Mouse (Mus musculus): ENCODE measurements around the gene Cd59a. TPM values are rescaled to one million over a fixed set of nuclear protein-coding genes. Genes with fewer than 3 reads are reported as not detected.

Gene Cd59a
- total RNA-seq, 2 experiments from 2014 or later, result 4.0 to 4.8 TPM

DNA sequence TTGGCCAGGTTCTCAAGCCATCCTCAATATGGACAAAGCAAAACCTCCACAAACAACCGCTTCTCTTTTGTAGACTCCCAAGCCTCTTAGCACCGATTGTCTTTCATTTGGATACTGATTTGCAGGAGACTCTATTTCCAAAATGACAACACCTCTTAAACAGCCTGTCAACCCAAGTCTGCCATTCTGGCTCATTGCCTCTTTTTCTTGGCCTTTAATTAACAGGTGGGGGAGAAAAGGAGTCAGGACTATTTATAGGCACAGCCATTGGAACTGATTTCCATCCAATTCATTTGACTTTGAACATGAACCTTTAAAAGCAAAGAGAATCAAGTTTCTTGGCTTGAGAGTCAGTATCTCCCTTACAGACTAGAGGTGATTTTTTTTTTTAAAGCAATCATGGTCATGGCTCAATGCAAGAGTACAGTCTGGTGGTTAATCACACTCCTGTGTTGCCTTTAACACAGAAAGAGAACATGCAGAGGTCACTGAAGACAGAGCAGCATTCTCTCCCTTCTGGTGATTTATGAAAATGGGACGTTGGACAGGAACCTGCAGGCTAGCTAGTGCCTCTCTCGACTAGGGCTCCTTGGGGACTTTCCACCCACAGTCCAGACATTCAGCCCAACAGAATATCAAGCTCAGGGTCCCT, 52.4 kb downstream of the Cd59a start:
- TF ChIP-seq CTCF (IDR thresholded peaks at IDR 0.05), result no peak
- no peak for DNase-seq (ENCODE audit: extremely low spot score in 1 of 2, low spot score in 2 of 2)
- Histone ChIP-seq H3K4me3 (no peak overlapping the region), H3K27ac (no peak overlapping the region)
- intact Hi-C loops (cut with DNase I), result no loop called here

DNA sequence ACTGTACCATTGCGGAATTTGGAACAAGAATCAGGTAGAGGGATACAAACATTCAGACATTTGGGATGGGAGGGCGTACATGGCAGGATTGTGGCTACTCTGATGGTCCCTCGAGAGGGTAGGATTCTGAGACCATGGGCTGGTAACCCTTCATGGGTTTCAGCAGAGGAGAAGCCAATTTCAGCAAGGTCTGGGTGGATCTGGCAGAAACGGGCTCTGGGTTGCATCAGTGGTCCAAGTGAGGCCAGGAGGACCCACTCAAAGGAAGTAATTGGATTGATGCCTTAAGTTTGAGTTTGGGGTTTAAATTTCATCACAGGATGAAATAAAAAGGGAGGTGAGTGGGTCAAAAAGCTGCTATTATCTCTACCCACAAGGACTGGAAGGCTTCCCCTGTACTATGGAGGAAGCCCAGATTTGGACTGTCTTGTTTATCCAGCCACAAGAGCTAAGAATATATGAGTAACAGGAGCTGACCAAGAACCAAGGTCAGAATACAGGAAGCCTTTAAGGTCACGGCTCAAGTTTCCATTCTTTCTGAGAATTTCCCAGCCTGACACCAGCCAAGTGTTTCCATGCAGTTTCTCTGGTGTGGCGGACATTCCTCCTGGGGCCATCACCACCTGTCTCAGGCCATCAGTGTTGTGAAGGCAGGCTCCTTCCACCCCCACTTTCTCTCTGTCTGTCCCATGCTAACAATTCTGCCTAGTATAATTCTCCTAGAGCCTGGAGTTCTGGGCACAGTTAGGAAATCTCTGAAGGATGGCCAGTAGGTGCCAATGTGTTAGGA, 55.2 kb downstream of the Cd59a start:
- Histone ChIP-seq H3K4me3 (no peak overlapping the region), H3K27ac (no peak overlapping the region)
- intact Hi-C loops (cut with DNase I), result no loop called here
- DNase-seq (ENCODE audit: extremely low spot score in 1 of 2, low spot score in 2 of 2), result no peak
- TF ChIP-seq CTCF (IDR thresholded peaks at IDR 0.05), result no peak

DNA sequence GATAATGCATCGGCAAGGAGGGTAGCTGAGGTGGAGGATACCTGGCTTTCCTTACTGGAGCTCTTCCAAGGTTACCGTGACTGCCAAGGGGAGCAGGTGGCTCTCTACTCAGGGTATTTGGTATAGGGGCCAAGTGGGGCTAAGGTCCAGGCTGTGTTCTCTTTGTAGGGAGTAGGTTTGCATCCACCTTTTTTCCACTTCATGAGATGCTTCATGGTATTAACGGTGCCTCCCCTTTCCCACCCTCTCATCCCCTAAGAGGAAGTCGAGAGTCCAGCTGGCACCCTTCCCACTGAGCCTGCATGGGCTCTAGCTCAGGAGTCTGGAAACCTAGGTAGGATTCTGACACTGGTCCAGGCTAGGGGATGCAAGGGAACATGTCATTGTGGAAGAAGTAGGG, 57.7 kb downstream of the Cd59a start:
- intact Hi-C loops (cut with DNase I), result no loop called here
- DNase-seq (ENCODE audit: extremely low spot score in 1 of 2, low spot score in 2 of 2), result no peak
- TF ChIP-seq CTCF (IDR thresholded peaks at IDR 0.05), result no peak

DNA sequence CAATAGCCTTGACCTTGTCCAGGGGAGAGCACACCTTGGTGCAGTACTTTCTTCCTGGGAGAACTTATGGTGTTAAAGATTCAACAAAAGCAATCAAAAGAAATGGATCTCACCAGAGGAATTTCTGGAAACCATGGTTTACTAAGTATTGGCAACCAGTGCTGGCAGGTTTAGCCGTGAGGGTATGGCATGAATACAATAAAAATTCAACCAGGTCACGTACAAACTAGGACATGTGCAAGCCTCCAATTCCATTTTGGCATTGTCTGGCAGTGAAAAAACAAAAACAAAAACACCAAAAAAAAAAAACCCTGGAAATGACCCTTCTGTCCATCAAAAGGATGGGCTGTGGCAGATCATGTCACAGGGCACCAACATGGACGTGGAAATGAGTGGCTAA, 58.3 kb downstream of the Cd59a start:
- intact Hi-C loops (cut with DNase I), result no loop called here
- DNase-seq (ENCODE audit: extremely low spot score in 1 of 2, low spot score in 2 of 2), result no peak
- no peak overlapping the region for H3K27ac ChIP-seq
- no peak overlapping the region for H3K4me3 ChIP-seq
- no peak for TF ChIP-seq CTCF (IDR thresholded peaks at IDR 0.05)

More for the DNA sequence above, 57.7 kb downstream of the Cd59a start:
- Histone ChIP-seq H3K4me3 (no peak overlapping the region), H3K27ac (no peak overlapping the region)

DNA sequence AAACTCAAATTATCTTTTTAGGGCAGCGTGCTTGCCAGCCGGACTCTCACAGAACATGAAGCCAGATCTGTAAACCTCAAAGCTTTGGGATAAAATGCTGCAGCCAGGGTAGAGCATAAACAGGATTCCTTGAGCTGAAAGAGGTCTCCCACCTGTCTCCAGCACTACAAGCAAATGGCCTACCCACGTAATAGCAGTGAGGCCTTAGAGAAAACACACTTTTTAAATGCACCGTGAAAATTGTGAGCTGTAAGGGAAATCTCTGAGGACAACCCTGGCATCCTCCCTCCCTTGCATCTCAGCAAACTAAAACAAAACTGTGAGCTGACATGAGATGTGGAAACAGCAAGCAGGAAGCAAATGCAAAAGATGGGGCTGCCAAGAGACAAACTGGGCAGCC, 62.2 kb downstream of the Cd59a start:
- no peak for TF ChIP-seq CTCF (IDR thresholded peaks at IDR 0.05)
- Histone ChIP-seq H3K4me3 (no peak overlapping the region), H3K27ac (no peak overlapping the region)
- intact Hi-C loops (cut with DNase I), result no loop called here
- DNase-seq (ENCODE audit: extremely low spot score in 1 of 2, low spot score in 2 of 2), result no peak

DNA sequence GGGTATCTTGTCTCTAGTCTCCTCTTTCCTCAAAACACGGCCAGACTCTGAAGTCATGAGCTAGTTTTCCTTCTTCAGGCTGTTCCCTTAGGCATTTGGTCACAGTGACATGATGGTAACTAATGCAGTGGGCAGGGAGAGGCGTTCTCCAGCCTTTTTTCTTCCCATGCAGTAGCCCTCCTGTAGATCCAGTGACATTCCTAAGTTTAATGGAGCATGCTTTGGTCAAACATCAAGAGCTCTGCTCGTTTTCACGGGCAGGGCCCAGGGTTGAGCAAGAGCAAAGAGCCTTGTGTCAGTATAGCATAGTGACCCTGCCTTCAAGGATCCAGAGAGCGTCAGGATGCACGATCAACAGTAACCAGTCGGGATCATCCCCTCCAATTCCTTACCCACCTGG, 67.8 kb downstream of the Cd59a start:
- H3K27ac ChIP-seq, result no peak overlapping the region
- no peak overlapping the region for H3K4me3 ChIP-seq
- TF ChIP-seq CTCF (IDR thresholded peaks at IDR 0.05), result no peak
- intact Hi-C loops (cut with DNase I), result no loop called here
- DNase-seq (ENCODE audit: extremely low spot score in 1 of 2, low spot score in 2 of 2), result no peak

DNA sequence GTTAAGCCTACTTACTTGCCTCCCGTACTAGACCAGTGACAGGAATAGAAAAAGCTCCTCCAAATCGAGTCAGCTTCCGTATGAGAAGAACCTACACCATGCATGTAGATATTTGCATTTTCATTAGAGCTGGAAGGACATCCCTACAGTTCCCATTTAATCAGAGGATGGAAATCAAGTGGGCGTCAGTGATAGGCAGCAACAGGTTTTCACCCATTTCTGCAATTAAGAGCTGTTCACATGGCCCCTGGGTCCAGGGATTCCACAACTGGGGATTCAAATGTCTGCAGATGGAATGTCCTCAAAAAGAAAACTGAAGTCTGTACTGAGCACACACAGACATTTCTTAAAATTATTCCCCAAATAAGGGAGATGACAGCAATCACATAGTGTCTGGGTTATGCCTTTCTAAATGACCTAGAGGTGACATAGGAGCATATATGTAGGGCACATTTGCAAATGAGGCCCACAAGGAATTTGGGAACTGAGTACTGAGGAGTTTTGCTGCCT, 68.4 kb downstream of the Cd59a start:
- no peak for TF ChIP-seq CTCF (IDR thresholded peaks at IDR 0.05)
- no peak for DNase-seq (ENCODE audit: extremely low spot score in 1 of 2, low spot score in 2 of 2)
- Histone ChIP-seq H3K27ac (no peak overlapping the region), H3K4me3 (no peak overlapping the region)
- intact Hi-C loops (cut with DNase I), result no loop called here

Other genes starting within 250 kb of the Cd59a start
- gene Lmo2, start 137.8 kb upstream of the Cd59a start, total RNA-seq (2021), result 10 to 100 TPM; 13.4 to 13.7 TPM
- 10 to 100 TPM; 55.4 to 59.7 TPM for gene Fbxo3, start 68.1 kb upstream of the Cd59a start, total RNA-seq (2021)
- gene 4931422A03Rik, start 67.4 kb upstream of the Cd59a start, total RNA-seq (2021), result not detected
- gene Gm10912, start 30.0 kb upstream of the Cd59a start, total RNA-seq (2021), result under 1 TPM; 0.54 to 0.68 TPM
- gene Gm10799, start 27.3 kb upstream of the Cd59a start, total RNA-seq (2021), result not detected
- 1 to 10 TPM in 1 of 2 experiments, under 1 TPM in 1; 0.63 to 1.2 TPM for gene Cd59b, start 26.0 kb upstream of the Cd59a start, total RNA-seq (2021)
- under 1 TPM in 1 of 2 experiments, not detected in 1; 0.59 TPM for gene A930018P22Rik, start 27.0 kb downstream of the Cd59a start, total RNA-seq (2021)